Mouse (Mus musculus): ENCODE data around the gene Adam15.

The Adam15 gene

GRCm38 (mm10) chr3:89349869-89350501, at the start of gene Adam15:
Adam15 (minus strand) TSS chr3:89349996.
- in situ Hi-C loops (cut with MboI; ENCODE audit: low sequenced_read_pairs): loop anchor here (10.0 kb wide), 1 partner anchor 135 kb away; no protein-coding TSS in a partner anchor

- in situ Hi-C loops (cut with MboI; ENCODE audit: low sequenced_read_pairs): no loop called here
These were observed 46.8 kb upstream of the Adam15 start for GRCm38 (mm10) chr3:89396654-89397005.

GRCm38 (mm10) chr3:89395806-89396653, 46.2 kb upstream of the Adam15 start:
- in situ Hi-C loops (cut with MboI; ENCODE audit: low sequenced_read_pairs): no loop called here

DNA sequence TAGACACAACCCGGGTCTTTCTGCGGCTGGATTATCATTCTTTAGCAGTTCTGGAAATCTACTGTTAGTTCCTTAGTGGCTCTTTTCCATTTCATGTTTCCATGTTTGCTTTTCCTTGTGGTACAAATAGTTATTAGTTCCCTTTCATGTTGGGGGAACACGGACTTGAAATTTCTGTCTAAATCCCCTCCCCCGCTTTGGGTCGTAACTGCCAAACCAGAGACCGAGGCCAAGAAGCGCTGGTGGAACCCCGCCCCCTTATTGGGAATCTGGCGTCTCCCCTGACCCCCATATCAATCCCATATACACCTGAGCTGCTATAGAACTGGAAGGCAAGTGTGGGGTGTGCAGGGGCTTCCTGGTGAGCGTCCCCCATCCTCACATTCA, 45.6 kb upstream of the Adam15 start:
- in situ Hi-C loops (cut with MboI; ENCODE audit: low sequenced_read_pairs): no loop called here

DNA sequence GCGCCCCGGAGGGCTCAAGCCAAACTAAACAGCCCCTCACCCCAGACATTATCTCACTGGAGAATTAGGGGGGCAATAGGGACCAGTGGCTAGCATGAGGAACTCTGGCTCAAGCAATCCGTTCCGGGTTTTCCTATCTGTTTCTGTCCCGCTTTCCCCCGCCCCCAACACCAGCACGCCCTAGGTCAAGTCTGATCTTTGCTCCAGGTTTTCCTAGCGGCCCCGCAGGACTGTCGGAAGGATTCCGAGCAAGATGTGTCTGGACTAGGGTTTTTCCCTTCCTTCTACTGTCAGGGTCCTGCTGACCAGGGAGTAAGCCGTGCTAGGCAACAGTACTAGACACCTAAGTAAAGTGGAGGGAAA, 45.1 kb upstream of the Adam15 start:
- in situ Hi-C loops (cut with MboI; ENCODE audit: low sequenced_read_pairs): no loop called here

DNA sequence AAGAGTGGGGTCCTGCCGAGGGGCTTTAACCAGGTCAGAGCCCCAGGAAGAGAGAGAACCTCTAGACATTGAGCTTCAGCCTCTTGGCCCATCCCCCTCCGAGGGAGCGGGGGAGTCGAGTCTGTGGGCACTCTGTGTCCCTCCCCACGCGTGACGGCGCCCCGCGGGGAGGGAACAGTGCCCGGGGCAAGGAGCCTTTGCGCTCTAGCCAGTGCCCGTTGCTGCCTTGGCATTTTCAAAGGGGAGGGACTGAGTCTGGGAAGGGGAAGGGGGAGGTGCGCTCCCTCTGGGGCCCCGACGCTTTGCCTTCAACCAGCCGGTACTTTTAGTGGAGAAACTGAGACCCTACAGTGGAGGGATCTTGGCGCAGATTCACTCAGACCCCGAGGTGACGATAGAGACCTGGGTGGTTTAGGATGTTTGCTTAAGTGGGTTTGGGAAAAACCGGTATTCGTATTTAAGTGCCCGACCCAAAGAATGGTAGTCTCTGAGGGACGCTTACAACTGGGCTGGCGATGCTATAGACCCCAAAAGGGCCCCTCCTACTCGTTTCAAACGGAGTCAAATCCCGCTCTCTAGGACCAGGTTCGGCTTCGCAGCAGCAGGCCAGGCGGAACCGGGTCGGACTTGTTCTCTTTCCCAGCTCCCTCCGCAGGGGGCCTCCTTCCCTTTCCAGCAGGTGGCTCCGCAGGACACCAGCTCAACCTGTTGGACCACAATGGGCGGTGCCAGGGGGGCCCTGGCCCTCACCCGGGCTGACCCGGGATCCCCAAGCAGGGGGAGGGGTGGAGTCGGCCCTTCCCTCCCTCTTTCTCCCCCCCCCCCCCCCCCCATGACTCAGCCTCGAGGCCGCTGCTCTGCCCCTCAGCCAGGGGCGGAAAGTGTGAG, 44.5 kb upstream of the Adam15 start, which contains the start of gene Zbtb7b:
TSS of gene Zbtb7b (minus strand) at position 771 of the 888 bp plus-strand sequence.
- in situ Hi-C loops (cut with MboI; ENCODE audit: low sequenced_read_pairs): no loop called here

- in situ Hi-C loops (cut with MboI; ENCODE audit: low sequenced_read_pairs): no loop called here
These were observed 43.8 kb upstream of the Adam15 start for GRCm38 (mm10) chr3:89393605-89394004.

GRCm38 (mm10) chr3:89392871-89393311, 43.1 kb upstream of the Adam15 start:
- in situ Hi-C loops (cut with MboI; ENCODE audit: low sequenced_read_pairs): no loop called here

GRCm38 (mm10) chr3:89391663-89392511, 42.1 kb upstream of the Adam15 start:
- in situ Hi-C loops (cut with MboI; ENCODE audit: low sequenced_read_pairs): no loop called here

DNA sequence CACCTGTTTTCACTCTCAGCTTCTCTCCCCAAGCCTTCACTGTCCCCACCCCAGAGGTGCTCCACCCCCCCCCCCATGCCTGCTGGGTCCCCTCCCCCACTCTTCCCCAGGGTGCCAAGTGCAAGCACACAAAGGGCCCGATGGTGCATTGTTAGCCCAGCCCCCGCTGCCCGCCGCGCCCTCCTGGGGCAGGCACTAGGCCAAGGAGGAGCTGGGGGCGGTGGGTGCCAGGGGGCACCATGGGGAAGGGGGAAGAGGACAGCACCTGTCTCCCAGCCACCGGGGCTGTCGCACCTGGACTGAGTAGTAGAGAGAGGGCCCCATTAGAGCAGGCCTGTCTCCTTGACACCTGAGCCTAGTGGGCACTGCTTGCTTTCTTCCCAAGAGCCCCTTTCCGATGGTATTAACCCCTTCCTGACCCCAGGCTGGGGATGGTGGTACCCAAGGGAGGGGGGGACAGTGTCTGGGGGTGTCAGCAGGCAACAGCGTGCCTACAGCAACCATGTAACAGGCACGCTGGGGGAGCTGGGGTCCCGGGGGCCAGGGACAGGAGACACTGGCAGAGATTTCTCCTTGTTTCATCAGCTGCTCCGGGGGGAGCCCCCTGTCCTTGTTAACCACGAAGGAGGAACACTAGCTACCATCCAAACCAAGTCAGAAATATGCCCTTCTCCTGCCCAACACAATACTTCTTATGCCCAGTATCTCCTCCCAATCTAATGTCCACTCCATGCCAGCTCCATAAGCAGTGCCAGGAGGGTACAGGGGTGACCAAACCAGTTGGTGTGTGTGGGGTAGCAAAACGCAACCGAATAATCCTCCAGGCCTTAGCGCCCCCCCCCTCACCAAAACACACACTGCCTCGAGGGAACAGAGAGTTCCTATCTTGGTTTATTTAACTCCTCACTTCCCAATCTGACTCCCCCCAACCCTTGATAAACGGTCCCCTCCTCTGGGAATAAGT, 41.2 kb upstream of the Adam15 start:
- in situ Hi-C loops (cut with MboI; ENCODE audit: low sequenced_read_pairs): no loop called here

- in situ Hi-C loops (cut with MboI; ENCODE audit: low sequenced_read_pairs): no loop called here
These were observed 40.3 kb upstream of the Adam15 start for GRCm38 (mm10) chr3:89390111-89390515.

DNA sequence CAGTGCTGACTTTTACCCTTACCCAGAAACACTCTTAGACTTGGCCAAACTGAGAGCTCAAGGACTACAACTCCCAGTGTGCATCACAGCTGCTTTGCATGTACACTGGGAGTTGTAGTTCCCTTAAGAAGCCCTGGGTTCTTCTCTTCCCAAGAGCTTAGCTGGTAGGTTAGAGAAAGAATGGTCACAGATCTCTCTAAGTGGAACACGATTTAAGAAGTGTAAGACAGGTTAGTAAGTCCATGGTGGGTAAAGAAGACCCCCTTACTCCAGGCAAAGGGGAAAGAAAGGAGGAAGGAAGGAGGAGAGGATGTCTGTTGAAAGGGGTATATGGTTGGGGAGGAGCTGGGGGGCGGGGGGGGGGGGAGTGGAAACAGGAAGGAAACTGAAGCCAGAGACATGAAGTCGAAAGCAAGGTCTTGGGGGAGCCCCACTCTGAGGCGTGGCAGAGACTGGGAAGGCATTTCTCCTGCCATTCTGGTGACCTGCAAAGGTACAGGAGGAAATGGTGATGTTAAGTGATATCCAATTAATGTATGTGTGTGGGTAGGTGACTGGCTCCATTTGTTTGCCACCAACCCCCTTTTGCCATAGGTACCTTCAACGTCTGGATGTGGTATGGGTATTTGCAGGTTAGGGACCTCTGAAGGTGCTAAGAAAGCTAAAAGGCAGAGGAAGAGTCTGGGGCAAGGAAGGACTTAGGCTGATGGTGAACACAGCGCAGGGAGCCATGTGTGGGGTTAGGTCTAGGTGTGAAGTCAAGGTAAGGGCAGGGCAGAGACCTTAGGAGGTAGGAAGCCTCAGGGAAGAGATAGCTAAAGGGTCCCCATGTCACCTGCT, 39.3 kb upstream of the Adam15 start:
- in situ Hi-C loops (cut with MboI; ENCODE audit: low sequenced_read_pairs): no loop called here

GRCm38 (mm10) chr3:89388134-89388881, 38.5 kb upstream of the Adam15 start:
- in situ Hi-C loops (cut with MboI; ENCODE audit: low sequenced_read_pairs): no loop called here

- in situ Hi-C loops (cut with MboI; ENCODE audit: low sequenced_read_pairs): no loop called here
These were observed 37.8 kb upstream of the Adam15 start for GRCm38 (mm10) chr3:89387632-89388031.

DNA sequence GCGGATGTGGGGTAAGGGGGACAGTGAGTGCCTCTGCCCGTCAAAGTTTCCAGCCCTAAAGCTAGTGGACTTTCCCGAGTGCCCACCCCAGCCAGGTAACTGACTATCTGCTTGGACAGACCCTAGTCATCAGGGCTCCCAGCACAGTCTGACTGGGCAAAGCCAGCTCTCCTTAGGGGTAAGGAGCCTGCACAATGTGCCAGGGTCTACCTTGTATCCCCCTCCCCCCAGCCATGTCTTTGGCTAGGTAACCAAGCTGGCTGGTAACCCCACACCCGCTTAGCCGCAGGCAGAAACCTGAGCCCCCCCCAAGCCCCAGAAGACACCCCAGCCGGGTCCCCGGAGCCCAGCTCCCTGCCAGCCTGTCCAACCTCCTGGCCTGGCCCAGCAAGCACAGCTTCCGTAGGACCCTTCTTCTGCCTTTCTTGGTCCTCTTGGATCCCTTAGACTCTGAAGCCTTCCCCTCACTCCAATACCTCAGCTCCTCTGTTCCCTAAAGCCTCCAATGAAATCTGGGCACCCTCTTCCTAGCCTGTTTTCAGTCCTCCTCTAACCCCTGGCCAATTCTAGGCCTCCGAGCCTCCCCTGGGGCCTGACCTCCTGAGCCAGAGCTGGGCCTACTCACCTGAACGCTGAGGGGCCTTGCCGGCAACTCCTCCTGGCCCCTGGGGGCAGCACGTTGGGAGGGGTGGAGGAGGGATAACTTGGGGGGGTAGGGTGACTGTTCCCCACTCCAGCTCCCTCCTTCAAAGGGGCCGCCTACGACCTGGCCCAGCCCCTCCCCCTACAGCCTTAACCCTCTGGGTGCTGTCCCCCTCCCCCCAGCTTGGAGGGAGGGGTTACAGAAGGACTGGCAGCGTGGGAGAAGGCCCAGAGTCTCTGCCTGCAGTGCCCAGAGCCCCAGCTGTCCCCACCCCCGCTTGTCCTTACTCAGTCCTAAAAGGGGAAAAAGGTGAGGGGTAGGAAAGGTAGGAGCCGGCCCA, 36.9 kb upstream of the Adam15 start:
- in situ Hi-C loops (cut with MboI; ENCODE audit: low sequenced_read_pairs): no loop called here

DNA sequence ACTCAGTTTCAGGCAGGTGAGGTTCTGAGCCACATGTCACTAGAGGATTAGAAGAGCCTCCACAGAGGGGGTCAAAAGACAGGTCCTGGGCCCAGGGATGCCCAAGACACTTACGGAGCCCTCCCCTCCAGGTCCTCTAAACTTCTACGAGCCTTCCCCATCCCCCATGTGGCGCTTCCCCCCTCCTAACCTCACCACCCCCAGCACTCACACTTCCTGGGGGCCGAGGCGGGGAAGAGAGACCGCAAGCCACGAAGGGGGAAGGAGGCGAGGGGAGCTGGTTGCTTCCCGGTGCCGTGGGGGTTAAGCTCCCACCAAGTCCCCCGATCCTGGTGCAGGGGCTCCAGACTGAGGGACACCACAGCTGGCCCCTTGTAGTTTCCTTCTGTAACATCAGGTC, 35.7 kb upstream of the Adam15 start:
- in situ Hi-C loops (cut with MboI; ENCODE audit: low sequenced_read_pairs): no loop called here
